Mouse (Mus musculus) lung, postnatal 10 days (tissue): ENCODE data around the gene Ogdh.
"Not testable (repeated sequence)": the region's sequence is repeated elsewhere in the genome, so short reads cannot be mapped to it uniquely, and the experiment has no call there.

ENCODE experiments used
- DNase-seq: peaks from one replicate; pipeline ENCODE4 v3.0.0; 2021

The Ogdh gene

GRCm38 (mm10) chr11:6291401-6292115 is at the start of gene Ogdh:
Gene Ogdh, plus strand, starts transcription at chr11:6291633.
- peak; percentile 99 for DNase-seq

DNA sequence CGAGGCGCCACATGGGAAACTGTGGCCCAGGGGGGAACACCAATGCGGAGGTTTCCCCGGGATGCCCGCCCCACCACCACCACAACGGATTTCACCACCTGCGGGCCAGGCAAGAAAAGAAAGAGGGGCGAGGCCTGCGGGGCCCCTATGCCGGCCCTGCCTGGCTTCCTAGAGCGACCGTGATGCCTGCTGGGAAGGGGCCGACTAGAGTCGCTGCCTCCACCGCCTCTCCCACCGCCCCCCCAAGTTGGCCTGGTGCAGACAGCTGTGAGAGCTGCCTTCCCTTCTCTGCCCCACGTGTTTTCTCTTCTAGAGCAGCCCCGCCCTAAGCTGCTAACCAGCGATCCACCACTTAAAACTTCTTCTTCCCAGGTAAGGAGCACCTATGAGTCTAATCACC is 46.7 kb upstream of the Ogdh start:
- no peak for DNase-seq

DNA sequence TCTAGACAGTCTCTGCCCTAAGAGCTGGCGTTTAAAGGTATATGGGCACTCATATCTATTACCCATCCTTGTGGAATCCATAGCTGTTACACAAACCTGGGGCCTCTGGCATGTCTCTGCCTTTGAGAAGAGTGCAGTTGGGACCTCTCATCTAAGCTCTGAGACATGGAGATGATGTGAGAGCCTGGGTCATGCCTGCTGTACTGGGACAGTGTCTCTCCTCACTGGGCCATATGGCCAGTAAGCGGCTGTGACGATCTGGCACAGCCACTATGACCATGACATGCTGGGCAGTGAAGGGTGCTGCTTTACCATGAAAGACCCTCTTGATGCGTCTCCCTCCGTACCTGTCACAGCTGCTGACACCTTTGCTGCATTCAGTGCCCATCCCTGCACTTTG is 39.2 kb upstream of the Ogdh start:
- DNase-seq, result no peak

GRCm38 (mm10) chr11:6252824-6253223 is 38.6 kb upstream of the Ogdh start:
- no peak for DNase-seq

DNA sequence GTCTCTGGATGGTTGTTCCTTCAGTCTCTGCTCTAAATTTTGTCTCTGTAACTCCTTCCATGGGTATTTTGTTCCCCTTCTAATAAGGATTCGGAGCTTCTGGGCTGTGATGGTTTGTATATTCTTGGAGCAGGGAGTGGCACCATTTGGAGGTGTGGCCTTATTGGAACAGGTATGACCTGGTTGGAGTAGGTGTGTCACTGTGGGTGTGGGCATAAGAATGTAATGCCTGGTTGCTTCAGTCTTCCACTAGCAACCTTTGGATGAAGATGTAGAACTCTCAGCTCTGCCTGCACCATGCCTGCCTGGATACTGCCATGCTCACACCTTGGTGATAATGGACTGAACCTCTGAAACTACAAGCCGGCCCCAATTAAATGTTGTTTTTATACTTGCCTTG is 36.8 kb upstream of the Ogdh start:
- not testable (repeated sequence) for DNase-seq

- DNase-seq, result no peak
Observed at GRCm38 (mm10) chr11:6256490-6257072, 34.9 kb upstream of the Ogdh start.

DNA sequence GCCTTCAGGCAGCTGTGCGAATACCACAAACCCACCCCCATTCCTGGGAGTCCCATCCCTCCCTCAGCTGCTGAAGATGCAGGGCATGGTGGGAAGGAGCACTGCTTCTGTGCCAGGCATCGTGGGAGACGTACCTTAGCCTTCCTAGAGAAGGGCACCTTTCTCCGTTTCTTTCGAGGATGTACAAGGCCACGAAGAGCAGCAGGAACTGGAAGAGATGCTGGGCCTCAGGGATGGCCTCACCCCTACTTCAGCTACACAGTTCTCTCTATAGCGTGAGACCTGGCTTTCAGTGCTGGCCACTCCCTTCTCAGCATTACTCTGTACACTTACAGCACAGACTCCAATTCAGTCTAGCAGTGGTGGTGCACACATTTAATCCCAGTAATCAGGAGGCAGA is 32.0 kb upstream of the Ogdh start:
- DNase-seq, result no peak

DNA sequence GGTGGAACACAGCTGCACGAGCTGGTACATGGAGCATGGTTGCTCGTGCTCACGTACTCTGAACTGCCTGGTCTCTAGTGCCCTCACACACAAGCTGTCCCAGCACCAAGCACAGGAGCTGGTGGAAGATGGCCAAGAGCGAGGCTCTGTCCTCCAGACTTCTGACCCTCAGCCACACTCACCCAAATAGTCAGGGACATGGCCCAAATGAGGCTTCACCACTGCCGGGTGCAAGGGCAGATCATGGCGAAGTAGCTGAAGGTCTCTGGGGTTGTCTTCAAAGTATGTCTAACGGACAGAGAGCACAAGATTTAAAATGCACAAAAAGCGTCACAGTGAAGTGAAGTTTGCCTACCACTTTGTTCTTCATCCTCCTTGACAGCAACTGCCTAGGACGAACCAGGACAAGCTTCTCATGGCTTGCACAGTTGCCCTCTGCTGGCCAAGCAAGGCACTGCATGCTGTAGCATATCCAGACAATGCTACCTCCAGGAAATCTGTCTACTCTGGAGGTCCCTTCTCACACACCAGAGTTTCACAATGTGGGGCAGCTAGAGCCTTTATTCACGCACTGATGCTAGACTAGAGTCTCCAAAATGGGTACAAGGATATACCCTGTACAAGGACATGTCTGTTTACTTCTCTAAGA is 29.9 kb upstream of the Ogdh start:
- peak; percentile 77 for DNase-seq

DNA sequence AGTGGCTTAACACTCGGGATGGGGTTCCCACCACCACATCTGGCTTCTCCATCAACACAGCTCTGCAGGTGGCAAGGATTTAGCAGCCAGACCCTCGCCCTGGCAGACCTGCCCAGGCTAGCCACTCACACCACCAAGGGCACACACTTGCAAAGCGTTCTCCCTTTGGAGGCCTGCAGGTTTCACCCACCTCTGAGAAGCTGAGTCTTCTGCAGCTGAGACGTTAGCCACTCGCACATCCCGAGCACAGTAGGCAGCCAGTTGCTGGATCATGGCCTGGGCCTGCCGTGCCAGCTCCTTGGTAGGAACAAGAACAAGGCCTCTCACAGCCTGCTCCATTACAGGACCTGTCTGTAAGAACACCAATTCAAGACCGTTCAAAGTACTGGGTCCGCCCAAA is 24.8 kb upstream of the Ogdh start:
- no peak for DNase-seq

DNA sequence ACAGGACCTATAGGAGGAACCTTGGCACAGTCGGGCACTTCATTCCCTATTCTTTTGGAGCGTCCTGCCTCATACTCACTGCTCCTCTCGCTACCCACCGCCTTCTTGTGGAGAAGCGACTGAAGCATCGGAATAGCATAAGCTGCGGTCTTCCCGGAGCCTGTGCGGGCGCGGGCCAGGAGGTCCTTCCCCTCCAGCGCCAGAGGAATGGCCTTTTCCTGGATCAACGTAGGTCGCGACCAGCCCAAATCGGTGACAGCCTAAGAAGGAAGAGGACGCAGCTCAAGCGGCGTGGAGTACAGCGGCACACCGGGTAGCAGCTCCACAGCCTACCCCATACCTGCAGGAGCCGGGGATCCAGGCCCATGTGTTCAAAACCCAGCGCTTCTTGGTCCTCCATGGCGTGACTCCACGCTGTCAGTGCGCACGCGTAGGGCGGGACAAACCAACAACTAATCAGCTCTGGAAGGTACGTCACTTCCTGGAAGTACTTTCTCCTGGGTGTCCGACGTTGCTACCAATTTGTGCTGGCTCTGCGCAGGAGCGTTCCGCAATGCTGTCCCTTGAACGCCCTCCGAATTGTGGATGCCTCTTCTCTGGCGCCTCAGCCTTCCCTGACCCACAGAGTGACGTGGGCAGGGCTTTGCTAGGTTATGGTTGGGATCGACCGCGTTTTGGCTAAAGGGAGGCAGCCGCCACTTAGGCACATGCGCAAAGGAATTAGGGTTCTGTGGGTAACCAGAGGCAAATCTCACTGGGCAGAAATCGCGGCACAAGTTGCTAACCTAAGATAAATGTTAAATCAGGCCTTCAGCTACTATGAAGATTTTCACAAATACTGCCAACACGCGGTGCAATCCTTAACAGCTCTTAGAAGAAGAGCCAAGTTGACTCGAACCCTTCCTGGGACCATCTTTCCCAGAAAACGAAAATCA is 23.8 kb upstream of the Ogdh start, which contains the start of gene Ddx56:
Ddx56 (minus strand) TSS at position 453 of the 935 bp plus-strand sequence.
- DNase-seq, result peak; percentile 96

GRCm38 (mm10) chr11:6273607-6274006 is 17.8 kb upstream of the Ogdh start:
- DNase-seq, result no peak

- DNase-seq, result peak; percentile 99
Observed at GRCm38 (mm10) chr11:6274387-6275093, 16.9 kb upstream of the Ogdh start, which contains the start of gene Tmed4. Gene Tmed4, minus strand, starts transcription at chr11:6274870.

DNA sequence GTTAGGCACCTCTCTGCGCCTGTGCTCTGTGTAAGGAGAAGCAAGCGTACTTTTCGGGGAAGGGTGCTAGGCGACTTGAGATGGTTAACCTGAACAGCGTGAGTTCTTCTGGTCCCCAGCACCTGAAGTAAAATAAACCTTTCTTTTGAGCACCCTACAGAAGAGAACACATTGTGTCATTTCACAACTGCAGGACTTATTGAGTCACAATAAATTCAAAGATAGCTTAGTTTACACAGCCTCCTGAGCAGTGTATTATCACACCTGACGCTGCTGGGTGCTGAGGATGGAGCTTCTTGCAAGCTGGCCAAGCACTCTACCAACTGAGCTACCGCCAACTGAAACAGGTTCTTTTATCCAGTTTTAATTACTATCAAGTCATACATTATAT is 16.3 kb upstream of the Ogdh start:
- DNase-seq, result no peak

DNA sequence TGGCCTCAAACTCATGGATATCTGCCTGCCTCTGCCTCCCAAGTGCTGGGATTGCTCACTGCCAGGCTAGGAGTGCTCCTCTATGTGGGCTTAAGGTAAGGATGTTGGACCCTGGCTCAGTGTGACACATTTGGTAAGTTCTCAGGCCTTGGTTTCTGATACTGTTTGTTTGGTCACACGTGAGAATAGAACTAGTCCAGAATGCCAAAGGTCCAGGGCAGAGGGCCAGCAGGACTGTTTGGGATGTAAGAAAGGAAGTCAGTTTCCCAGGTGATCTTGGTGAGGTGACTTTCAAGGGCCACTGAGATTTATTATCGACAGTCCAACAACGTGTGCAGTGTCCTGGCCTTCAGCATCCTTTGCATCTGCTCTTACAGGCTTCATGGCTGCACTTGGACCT is 15.0 kb upstream of the Ogdh start:
- DNase-seq, result no peak

DNA sequence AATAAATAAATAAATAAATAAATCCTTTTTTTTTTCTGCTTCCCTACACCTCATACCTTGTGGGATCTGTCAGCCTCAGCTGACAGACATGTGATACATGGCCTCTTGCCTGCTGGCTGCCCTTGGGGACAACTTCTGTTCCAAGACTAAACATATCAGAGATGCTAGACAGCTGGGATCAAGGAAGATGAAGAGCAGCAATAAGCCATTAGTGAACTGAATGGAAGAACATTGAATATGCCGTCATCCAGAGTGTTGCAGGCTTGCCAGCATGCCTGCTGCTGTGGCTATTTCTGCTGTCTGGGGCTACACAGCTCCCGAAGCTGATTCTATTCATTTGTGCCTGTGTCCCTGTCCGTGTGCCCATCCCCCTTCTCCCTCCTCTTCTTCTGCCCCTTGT is 8.5 kb upstream of the Ogdh start:
- DNase-seq, result peak; percentile 62

DNA sequence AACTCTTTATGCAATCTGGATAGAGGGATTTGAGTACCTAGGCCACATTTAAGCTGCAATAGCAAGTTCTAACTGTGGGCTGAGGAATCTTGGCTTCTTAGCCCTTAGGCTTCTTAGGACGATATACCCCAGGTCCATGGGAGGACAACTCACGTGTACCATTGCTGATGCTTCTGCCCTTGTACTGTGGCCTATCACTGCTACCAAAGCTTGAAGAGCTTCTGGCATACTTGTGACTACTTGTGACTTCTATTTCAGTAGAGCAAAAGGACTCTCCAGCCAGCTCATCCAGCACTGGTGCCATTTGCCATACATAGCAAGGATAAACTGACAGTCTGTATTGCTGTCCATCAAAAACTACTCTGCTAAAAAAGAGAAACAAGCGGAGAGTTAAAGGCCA is 1.3 kb upstream of the Ogdh start:
- DNase-seq, result no peak

- no peak for DNase-seq
Observed at GRCm38 (mm10) chr11:6290883-6291282, 550 bp upstream of the Ogdh start.

DNA sequence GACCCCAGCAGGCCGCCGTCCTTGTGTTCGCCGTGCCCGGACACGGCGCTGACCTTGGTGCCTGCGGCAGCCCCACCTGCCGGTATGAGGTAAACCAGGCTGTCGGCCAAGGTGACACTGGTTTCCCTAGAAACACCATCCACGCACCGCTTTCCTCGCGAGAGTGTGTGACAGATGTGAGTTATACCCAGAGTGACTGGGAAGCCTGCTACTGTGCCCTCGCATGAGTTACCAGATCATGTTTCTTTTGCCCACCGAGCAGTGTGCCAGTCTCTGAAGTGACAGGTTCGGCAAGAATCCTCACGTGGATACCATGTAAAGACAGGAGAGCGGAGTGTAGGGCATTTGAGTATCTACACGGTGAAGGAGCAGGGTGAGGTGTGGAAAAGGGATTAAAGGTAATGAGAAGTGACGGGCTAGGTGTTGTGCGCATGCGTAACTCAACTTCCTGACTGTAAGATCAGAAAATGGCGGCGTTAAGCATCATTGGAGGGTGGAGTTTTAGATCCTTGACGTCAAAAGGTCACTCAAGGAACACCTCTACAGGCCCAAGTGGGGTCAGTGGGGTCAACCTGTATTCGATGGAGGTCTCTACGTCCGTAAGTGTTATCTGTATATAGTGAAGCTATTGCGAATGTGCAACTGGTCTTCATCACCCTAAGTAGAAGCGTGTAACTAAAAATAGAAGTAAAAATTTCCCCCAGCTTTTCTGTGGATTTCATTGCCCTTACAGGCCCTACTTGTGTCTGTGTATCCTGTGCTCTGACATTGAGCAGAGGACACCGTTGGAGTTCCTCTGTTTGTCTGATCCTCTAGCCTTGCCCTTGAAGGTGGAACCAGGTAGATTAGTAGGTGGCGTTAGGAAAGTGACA is 919 bp downstream of the Ogdh start:
- peak; percentile 87 for DNase-seq

- no peak for DNase-seq
Observed at GRCm38 (mm10) chr11:6292988-6293349, 1.5 kb downstream of the Ogdh start.

GRCm38 (mm10) chr11:6293601-6294000 is 2.2 kb downstream of the Ogdh start:
- no peak for DNase-seq

DNA sequence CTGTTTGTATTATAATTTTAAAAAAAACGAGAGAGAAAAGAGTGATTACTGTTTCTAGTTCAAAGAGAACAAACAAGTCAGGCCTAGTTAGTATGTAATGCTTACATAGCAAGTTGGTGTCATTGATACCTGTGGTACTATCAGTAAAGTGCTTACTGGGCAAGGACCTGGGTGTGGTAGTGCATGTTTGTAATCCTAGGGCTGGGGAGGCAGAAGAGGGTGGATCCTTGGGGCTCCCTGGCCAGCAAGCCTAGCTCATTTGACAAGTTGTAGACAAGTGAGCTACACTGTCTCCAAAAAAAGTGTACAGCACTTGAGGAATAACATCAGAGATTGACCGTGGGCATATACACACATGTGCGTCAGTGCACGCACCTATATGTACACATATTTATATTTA is 3.2 kb downstream of the Ogdh start:
- DNase-seq, result no peak

DNA sequence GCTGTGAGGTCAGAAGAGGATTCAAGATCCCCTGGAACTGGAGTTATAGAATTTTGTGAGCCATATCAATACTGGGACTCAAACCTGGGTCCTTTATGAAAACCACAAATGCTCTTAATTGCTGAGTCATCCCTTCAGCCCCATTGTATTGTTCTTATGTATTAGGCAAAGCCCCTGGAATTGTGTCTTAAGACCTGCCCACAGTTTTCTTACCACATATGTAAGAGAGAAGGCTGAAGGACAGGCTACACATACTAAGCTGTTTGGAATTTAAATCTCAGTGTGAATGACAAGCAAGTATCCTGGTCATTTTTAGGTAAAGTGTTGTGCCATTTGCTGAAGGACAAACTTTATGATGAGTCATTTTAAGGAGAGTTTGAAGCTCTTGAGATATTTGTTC is 4.6 kb downstream of the Ogdh start:
- DNase-seq, result no peak
